Mouse (Mus musculus): ENCODE data around the gene Bahd1.

Bahd1 gene

DNA sequence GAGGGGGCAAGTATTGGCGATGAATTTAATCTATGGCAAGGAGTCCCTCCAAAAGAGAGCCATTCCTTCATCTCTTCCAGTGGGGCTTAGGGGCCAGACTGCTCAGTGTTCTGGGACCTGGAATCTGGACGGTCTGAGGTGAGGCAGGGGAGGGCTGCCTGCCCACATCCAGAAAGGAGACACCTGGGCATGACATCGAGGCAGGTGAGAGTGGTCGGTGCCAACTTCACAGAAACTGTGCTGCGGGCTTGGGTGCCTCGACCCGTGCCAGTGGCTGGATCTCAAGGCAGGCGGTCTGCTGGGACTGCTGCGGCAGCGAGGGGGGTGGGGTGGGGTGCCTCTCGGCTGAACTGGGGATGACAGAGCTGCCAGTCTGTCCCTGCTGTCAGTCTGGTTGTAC is 2.4 kb upstream of the Bahd1 start:
- DNase-seq (ENCODE audit: extremely low read depth, low read depth), result no peak

DNA sequence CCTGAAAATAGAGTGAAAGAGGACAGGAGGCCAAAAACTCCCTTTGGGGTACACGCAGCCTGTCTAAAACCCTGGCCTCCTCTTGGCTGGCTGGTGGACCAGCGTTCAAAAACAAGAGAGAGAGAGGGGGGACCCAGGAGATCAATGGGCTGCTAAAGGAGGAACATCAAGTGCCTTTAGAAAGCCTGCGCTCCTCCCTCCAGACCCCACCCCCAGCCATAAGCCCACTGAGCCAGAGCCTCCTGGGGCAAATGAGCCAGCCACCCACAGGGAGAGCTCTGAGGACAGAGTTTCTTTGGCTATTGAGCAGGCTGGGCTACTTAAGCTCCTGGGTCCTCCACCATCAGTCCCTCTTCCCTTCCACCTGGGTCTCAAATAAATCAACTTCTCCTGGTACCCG is 1.4 kb upstream of the Bahd1 start:
- no peak for DNase-seq (ENCODE audit: extremely low read depth, low read depth)

DNA sequence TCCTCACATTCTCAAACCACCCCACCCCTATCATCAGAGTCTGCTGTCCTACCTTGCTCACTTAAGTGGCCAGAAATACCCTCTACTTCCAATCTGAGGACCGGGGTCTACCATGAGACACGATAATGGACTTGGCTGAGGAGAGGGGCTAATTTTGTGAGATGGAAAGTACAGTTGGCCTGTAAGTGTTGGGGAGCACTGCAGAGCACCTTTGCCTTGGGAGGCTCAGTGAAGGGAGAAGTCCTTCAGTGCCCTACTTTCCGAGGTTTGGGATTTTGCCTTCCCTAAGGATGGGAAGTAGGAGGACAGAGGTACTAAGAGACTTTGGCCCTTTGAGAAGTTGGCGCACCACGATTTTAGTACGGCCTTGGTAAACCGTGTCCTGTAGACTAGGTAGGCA is 871 bp upstream of the Bahd1 start:
- no peak for DNase-seq (ENCODE audit: extremely low read depth, low read depth)

DNA sequence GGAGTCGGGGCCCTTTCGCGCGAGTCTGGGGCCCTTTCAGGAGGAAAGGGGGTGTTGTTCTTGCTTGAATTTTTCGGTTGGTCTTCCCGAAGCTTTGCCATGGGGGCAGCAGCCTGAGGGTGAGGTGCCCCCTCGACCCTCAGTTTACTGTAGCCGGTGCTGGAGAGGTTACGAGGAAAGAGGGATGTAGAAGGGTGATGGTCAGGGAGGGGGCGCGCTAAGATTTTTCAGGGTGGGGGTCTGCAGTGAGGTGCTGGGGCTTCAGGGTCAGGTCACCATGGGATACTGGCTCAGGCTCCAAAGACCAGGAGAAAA is 606 bp downstream of the Bahd1 start:
- DNase-seq (ENCODE audit: extremely low read depth, low read depth), result no peak

DNA sequence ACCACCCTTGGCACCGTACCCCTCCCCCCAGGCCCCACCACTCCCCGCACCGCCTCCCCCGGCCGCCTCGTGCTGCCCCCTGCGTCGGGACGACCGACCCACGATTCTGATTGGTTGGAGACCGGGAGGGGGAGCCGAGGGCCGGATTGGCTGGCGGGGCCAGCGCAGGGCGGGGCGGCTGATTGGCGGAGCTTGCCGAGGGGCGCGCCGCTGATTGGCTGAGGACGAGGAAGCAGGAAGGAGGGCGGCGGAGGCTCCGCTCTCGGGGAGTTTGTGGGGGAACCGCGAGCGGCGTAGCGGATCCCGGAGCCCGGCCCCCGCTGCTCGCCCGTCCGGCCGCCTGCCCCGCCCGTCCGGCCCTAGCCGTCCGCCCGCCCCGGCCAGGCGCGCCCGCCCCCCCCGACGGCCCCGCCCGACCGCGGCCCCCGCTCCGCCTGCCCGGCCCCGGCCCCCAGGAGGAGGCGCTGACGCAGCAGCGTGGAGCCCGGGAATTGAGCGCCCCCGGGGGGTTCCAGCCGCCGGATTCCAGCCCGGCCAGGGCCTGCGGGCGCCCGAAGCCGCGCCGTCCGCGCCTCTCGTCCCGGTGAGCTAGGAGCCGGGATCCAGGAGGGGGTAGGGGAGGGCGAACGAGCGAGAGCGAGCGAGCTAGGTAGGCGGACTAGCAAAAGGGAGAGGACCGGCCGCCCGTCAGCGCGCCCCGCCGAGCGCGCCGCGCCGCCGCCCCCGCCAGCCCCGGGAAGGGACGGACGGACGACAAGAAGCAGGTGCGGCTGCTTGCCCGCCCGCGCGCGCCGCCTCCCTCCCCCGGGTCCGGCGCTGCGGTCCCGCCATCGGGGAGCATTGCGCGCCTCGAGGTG is 1.2 kb downstream of the Bahd1 start:
- peak; percentile 81 for DNase-seq (ENCODE audit: extremely low read depth, low read depth)

DNA sequence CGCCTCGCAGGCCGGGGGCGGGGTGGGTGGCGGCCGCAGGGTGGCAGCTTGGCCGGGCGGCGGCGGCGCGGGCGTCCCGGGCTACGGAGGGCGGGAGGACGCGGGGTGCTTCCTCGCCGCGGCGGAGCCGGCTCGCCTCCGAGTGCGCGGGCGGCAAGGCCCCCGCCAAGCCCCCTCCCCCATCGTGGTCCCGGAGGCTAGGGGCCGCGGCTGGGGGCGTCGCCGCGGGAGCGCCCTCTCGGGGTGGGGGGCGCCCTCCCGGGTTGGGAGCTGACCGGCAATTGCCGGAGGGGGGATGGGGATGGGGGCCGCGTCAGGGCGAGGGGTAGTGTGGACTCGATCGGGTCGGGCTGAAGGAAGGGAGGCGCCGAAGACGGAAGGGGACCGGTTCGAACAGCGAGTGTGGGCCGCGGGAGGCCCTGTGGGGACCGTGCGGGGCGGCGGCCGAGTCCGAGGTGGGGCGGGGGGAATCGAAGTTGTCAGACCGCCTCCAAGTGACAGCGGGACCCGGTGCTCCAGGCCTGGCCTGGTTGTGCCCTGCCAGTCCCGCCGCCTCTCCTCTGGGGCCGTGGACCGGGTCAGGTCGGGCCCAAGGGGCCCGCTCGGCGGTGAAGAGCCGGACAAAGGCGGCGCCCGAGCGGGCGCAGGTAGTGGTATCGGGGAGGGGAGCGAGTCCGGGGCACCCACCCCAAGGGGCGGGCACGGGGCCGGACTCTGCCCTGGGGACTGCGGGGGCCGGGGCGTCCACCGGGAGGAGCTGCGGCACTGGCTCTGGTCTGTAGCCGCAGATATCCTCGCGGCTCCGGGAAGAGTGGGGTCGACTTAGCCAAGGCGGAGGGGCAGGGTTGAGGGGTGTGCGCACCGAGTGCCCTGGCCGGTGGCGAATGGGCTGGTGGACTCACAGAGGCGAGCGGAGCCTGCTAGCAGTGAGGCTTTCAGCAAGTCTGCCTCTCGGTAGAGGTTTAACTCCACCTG is 2.2 kb downstream of the Bahd1 start:
- DNase-seq (ENCODE audit: extremely low read depth, low read depth), result no peak

DNA sequence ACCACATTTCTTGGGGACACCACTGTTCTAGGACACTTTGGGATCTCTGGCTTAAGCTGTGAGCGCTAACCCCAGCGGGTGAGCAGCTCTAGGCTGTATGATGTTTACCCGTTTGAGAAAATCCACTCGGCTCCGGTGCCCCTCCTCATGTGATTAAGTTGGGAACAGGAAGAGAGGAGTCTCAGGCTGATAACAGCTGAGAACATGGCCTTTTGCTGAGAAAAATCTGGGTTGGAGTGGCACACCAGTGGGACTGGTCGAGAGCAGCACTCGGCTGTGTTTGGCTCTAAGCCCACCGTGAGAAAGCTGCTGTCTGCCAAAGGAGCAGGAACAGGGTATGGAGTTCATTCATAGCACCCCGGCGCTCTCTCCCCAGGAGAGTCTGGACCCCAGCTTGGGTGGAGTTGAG is 3.2 kb downstream of the Bahd1 start:
- DNase-seq (ENCODE audit: extremely low read depth, low read depth), result no peak

DNA sequence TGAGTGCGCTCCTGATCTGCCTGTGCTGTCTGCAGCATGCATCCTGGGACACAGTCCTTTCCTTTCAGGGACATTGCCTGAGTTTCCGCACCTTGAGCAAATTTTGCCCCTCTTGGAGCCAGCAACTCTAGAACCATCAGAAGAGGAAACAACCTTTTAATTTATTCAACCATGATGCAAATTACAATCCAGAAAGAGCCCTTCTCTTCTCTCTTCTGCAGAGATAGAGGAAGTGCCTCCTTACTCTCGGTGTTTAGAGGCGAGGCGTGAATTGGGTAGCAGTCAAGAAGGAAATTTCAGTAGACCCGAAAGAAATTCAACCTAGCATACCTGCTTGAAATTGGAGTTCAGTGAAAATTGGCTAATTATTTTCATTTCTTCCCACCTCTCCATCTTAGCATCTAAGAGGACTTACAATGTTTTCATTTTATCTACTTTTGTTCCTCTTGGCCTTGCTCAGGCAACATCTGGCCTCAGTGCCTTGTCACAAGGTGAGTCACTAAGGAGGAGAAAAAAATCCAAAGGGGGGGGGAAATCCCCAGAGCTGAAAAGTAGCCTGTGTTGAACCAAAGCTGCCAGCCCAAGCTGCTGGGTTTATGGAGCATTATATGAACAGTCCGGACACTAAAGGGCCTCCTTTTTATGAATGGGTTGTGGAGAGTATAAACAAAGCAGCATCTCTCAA is 5.4 kb downstream of the Bahd1 start:
- DNase-seq (ENCODE audit: extremely low read depth, low read depth), result no peak

DNA sequence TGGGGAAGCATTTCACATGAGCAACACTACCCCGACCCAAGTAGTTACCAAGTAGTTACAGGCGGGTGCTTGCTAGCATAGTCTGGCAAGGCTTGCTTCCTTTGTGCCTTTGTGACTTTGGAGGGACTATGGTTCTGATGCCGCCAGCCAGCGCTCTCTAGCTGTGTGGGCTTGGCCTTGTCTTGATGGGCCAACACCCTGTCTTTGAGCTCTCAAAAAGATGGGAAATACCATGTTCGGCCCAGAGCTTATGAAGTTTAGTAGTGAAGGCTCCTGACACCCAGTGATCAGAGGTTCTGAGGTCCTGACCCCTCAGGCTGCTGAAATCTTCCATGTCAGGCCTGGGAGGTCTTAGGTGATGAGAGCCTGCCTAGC is 5.9 kb downstream of the Bahd1 start:
- no peak for DNase-seq (ENCODE audit: extremely low read depth, low read depth)

DNA sequence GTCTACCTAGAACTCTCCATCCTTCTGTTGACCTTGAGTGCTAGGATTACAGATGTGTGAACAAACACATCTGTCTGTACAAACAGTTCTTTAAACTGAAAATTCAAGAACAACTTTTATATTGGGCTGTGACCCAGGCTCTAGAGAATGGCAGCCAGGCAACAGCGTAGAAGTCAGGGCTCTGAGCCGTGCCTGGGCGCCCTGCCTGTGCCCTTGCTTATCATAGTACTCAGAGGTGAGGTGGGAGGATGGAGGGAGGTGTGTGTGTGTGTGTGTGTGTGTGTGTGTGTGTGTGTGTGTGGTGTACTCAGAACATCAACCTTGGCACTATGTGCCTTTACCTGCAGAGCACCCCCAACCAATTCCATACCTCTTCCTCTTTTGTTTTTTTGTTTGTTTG is 7.6 kb downstream of the Bahd1 start:
- no peak for DNase-seq (ENCODE audit: extremely low read depth, low read depth)

DNA sequence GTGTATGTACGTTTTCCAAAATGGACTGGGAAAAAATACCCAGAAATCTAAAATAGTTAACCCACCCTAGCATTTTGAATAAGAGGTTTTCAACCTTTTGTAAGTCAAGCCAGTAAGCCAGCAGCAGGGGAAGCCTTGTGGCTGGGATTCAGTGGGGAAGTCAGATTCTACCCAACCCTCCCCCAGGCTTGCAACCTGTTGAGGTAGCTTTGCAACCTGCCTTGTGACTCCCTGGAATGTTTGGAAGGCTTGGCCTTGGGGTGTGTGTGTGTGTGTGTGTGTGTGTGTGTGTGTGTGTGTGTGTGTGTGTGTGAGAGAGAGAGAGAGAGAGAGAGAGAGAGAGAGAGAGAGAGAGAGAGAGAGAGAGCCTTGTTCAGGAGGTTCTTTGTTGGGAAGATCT is 9.0 kb downstream of the Bahd1 start:
- DNase-seq (ENCODE audit: extremely low read depth, low read depth), result no peak

DNA sequence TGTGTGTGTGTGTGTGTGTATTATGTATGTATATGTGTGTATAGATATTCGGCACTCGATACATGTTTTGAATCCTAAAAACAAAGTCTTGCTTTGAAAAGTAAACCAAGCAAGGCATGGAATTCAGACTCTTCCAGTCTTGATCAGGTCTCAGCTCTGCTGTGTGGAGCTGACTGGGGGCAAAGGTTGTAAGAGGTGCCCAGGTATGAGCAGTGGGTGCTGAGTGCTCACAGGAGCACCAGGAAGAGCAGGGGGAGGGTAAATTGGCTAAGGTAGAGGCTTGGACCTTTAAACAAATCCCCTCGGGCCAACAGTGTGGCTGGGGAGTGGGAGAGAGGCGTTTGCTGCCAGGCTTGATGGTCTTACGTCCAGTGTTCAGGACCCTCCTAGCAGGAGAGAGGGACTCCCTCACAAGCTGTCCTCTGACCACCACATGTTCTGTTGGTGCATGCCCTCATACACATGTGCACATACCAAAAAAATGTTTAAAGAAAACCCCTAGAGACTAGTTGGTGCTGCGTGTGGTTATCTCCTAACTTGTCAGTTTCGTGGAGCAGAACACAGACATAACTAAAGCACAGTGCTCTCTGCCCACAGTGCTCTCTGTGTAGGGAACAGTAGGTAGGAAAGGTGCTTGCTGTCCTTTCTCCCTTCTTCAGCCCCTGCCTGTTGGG is 10.6 kb downstream of the Bahd1 start:
- no peak for DNase-seq (ENCODE audit: extremely low read depth, low read depth)

DNA sequence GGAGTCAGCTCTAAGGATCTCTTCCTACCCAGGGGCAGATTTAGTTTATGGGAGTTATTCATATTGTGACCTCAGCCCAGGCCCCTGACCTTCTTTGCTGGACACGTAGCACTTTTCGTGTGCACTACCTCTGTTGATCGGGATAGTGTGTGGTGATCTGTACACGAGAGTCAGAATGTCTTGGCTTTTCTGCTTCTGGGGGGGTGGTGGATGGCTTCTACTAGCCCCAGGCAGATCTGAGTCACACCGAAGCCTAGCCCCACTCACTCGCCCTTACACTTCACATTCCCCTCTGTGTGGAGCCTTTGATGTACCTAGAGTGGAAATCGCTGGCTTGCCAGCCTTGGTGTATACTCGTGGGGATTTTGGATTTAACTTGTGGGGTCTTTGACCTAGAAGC is 12.5 kb downstream of the Bahd1 start:
- no peak for DNase-seq (ENCODE audit: extremely low read depth, low read depth)

DNA sequence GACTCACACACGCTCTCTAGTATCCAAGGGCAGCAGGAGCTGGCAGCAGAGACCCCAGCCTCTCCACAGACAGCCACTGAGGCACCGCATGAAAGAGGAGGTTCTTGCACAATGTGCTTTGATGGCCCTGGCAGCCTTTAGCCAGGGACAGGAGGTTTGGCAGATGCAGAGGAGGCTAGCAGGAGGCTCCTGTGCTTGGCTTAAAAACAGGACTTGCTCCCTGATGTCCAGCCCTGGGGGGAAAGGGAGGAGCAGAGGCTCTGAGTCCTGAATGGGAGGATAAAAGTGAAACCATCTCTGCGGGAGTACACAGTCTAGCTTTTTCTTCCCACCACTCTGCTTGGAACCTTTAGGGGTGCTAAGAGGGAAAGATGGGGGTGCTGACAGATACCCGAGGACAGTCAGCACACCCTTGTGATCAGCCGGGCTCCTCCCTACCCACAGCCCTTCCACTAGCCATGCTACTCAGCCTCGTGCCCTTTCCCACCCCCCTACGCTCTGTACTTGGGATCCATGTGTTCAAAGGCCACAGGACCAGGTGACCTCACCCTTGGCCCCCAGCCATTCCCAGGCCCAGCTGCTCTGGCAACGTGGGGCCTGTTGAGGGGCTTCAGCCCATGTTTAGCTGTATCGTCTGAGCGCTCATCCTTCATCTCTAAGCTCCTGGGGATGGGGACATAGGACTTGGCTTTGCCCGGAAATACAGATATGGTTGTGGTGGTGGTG is 13.5 kb downstream of the Bahd1 start:
- no peak for DNase-seq (ENCODE audit: extremely low read depth, low read depth)

DNA sequence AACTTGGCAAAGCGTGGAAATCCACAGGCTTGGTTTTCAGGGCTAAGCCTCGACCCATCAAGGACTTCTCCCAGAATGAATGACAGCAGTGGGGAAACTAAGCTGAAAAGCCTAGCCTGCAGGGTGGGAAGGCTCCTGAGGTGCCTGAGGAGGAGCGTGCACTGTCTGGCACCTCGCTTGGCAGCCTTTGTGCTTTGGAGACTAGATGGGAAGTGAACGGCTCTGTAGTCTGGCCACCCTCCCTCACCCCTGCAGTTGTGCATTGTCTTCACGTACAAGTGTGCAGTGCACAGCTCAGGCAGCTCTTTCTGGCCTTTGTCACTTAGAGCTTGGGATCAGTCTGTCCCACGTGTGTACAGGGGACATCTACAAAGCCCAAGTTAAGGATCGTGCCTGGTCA is 14.5 kb downstream of the Bahd1 start:
- no peak for DNase-seq (ENCODE audit: extremely low read depth, low read depth)

DNA sequence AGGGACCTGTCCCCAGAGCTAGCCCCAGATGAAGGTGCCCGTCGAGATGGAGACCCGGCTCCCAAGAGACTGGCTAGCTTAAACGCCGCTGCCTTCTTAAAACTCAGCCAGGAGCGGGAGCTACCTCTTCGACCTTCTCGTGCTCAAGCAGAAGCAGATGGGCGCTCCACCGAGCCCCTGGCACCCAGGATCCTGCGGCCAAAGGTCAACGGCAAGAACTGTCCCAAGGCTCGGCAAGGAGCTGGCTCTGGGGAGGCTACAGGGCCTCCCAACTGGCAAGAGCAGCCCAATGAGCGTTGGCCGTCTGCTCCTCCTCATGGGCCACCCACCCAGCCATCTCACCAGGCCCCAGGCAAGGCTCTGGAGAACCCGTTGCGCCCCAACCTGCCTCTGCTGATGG is 16.3 kb downstream of the Bahd1 start:
- DNase-seq (ENCODE audit: extremely low read depth, low read depth), result no peak

DNA sequence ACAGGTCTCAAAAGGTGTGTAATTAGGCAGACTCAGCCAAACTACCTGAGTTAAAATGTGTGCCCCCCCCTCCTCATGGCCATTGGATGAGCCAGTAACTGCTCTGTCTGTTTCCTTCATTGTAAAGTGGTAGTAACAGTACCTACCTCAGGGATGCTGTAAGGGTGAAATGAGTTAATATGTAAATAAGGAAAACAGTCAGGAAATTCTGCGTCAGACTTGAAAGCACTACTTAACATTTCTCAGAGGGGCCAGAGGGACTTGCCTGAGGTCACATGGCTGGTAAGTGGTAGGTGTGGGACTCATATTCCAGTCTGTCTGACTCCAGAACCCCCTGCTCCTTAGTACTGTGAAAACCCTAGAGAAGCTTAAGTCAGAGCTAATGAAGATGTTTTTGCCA is 18.4 kb downstream of the Bahd1 start:
- no peak for DNase-seq (ENCODE audit: extremely low read depth, low read depth)

DNA sequence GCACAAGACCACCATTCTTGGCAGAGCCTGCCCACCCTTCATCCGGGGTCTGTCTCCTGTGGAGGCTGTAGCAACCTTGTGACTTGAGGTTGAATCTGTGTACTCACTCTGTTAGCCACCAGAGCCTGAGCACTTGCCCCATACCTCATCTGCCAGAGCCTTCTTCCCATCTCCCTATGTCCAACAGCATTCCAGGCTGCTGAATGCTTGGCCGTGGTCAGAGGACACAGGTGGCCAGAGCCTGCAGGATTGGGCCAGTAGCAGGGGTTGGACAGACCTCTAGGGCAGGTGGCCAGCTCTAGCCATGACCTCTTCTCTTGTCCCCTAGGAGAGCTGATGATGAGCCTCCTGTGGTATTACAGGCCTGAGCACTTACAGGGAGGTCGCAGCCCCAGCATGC is 20.3 kb downstream of the Bahd1 start:
- DNase-seq (ENCODE audit: extremely low read depth, low read depth), result no peak

DNA sequence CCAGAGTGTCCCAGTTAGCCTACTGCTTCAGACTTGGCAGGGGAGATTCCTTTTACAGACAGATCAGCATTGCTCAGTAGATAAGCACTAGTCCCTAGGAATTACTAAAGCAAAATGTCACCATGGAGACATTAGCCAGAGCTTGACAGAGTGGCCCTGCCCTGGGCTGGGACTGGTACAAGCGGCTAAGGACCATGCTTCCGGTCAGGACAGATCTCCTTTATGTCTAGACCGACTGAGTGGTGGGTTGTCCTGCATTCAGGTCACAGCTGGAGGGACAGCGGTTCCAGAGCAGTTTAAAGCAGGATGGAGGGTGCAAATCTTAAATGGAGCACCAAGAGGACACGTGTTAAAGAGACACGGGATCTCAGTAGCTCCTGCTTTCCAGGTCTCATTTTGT is 25.8 kb downstream of the Bahd1 start:
- DNase-seq (ENCODE audit: extremely low read depth, low read depth), result no peak

DNA sequence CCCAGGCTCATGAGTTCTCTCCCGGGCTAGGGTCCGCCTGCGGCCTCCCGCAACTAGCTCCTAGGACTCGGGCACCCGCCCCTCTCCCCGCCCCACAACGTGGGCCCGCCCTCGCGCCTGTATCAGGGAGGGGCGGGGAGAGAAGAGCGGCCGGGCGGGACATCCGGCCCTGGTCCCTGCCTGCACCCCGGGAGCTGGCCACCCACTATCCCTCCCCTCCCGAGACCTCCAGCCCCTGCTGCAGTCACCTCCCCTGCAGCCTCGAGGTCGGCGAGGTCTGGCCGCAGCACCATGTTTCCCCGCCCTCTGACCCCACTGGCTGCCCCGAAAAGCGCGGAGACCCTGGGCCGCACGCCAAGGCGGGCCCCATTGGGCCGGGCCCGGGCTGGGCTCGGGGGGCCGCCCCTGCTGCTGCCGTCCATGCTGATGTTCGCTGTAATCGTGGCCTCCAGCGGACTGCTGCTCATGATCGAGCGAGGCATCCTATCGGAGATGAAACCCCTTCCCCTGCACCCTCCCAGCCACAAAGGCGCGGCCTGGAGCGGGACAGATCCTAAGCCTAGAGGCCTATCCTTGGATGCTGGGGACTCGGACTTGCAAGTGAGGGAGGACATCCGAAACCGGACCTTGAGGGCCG is 26.3 kb downstream of the Bahd1 start, which contains the start of gene Chst14:
Gene Chst14, plus strand, starts transcription at position 136 of the 637 bp plus-strand sequence.
- no peak for DNase-seq (ENCODE audit: extremely low read depth, low read depth)
